ENCODE assay signal across 19 mouse cellular contexts in the genomic region with DNA sequence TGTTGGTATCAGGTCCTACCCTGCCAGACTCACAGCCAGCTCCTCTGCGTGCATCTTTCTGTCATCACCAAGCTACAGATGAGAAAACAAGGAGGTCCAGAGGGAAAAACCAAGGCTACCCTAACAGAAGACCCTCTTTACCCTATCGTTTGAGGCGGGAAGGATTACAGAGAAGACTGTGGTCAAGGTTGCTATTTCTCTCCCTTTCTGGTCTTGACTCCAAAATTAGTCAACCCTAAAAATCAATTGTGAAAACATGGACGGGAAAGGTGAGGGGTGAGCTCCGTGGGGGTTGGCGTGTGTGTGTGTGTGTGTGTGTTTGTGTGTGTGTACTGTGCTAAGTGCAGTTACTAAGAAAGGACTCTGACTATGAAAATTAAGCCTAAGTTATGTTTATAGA. TPM values are rescaled to one million over a fixed set of nuclear protein-coding genes. Genes with fewer than 3 reads are reported as not detected.
DNase-seq lines count a peak whose midpoint lies in the region; ATAC-seq lines count a peak whose summit lies in the region.
"Had no signal": no experiment of that assay in that cellular context is flagged by ENCODE, and none has a peak within 500 bp of the region (broad histone marks: within the 10 kb centered on the region; RNA-seq: fewer than 3 reads in every experiment).

No protein-coding gene starts in this region.

- ATAC-seq in hindbrain, embryonic 11.5 days (ENCODE audit: low FRiP score): no peak
- ATAC-seq in hindbrain, embryonic 14.5 days (ENCODE audit: low FRiP score): no peak
- no peak for ATAC-seq in midbrain, embryonic 11.5 days (ENCODE audit: low FRiP score)
- ATAC-seq in midbrain, embryonic 16.5 days: no peak
- ATAC-seq in hindbrain, embryonic 13.5 days (ENCODE audit: low FRiP score): no peak
- ATAC-seq in midbrain, embryonic 13.5 days: no peak
- ATAC-seq: forebrain, embryonic 14.5 days; intestine, embryonic 15.5 days had no signal

- DNase-seq in hindbrain, embryonic 11.5 days (ENCODE audit: low spot score): no peak
- no peak for DNase-seq in hindbrain, embryonic 14.5 days (ENCODE audit: low spot score)
- peak; percentile 95 for DNase-seq in midbrain, embryonic 11.5 days (ENCODE audit: low spot score, missing footprints)
- no peak for DNase-seq in cerebellum, postnatal 14 days
- DNase-seq: adrenal gland, adult 2 months; adrenal gland, postnatal 25 days; cerebellum, adult 2 months; cerebellum, postnatal 10 days; gastrocnemius, postnatal 36 days; heart, adult 11 months; heart, postnatal 36 days had no signal

- peak overlapping the region; percentile 18; the same call in 1 of the 2 replicates for H3K27ac ChIP-seq in hindbrain, embryonic 11.5 days (ENCODE audit: low read depth, low read length)
- H3K27ac ChIP-seq in hindbrain, embryonic 14.5 days: no peak overlapping the region
- peak overlapping the region; percentile 38; the same call in 1 of the 2 replicates for H3K27ac ChIP-seq in midbrain, embryonic 11.5 days (ENCODE audit: low read depth, low read length)
- H3K27ac ChIP-seq in midbrain, embryonic 16.5 days (ENCODE audit: low read length): no peak overlapping the region
- H3K27ac ChIP-seq in hindbrain, embryonic 13.5 days: 0 out of 2 replicates have a peak overlapping the region, but pooled peaks have one; percentile 8
- H3K27ac ChIP-seq in midbrain, embryonic 13.5 days: peak overlapping the region; percentile 39; the same call in 1 of the 2 replicates
- H3K27ac ChIP-seq: forebrain, embryonic 10.5 days; heart, embryonic 13.5 days; intestine, embryonic 15.5 days had no signal

- H3K36me3 ChIP-seq in hindbrain, embryonic 11.5 days (ENCODE audit: control insufficient read depth, insufficient read depth, low read length): no peaks in the 10 kb centered on the region
- H3K36me3 ChIP-seq in hindbrain, embryonic 14.5 days (replicated peaks; ENCODE audit: control insufficient read depth, insufficient read depth): no peaks in the 10 kb centered on the region
- no peaks in the 10 kb centered on the region for H3K36me3 ChIP-seq in midbrain, embryonic 11.5 days (ENCODE audit: control insufficient read depth, insufficient read depth, low read length)
- no peaks in the 10 kb centered on the region for H3K36me3 ChIP-seq in midbrain, embryonic 16.5 days (ENCODE audit: control insufficient read depth, insufficient read depth, low read length)
- no peaks in the 10 kb centered on the region for H3K36me3 ChIP-seq in hindbrain, embryonic 13.5 days
- H3K36me3 ChIP-seq in midbrain, embryonic 13.5 days: no peaks in the 10 kb centered on the region
- H3K36me3 ChIP-seq: forebrain, embryonic 10.5 days; heart, embryonic 13.5 days; intestine, embryonic 15.5 days had no signal

- H3K27me3 ChIP-seq in hindbrain, embryonic 11.5 days (ENCODE audit: control insufficient read depth, insufficient read depth, low read length): peaks cover 24% of the 10 kb centered on the region
- H3K27me3 ChIP-seq in hindbrain, embryonic 14.5 days (ENCODE audit: control insufficient read depth, insufficient read depth, low read length): peaks cover 90% of the 10 kb centered on the region
- H3K27me3 ChIP-seq in midbrain, embryonic 11.5 days (ENCODE audit: control insufficient read depth, insufficient read depth, low read length): peaks cover 59% of the 10 kb centered on the region
- H3K27me3 ChIP-seq in midbrain, embryonic 16.5 days (ENCODE audit: control insufficient read depth, insufficient read depth, low read depth, low read length): peaks cover 49% of the 10 kb centered on the region
- H3K27me3 ChIP-seq in hindbrain, embryonic 13.5 days: peaks cover 83% of the 10 kb centered on the region
- H3K27me3 ChIP-seq in midbrain, embryonic 13.5 days: peaks cover 87% of the 10 kb centered on the region

- no peak overlapping the region for H3K4me2 ChIP-seq in hindbrain, embryonic 11.5 days (replicated peaks; ENCODE audit: low read depth, low read length)
- H3K4me2 ChIP-seq in hindbrain, embryonic 14.5 days (replicated peaks): no peak overlapping the region
- H3K4me2 ChIP-seq in midbrain, embryonic 11.5 days: no peak overlapping the region
- H3K4me2 ChIP-seq in midbrain, embryonic 16.5 days (ENCODE audit: low read length): no peak overlapping the region
- no peak overlapping the region for H3K4me2 ChIP-seq in hindbrain, embryonic 13.5 days
- no peak overlapping the region for H3K4me2 ChIP-seq in midbrain, embryonic 13.5 days (replicated peaks)
- H3K4me2 ChIP-seq: heart, embryonic 13.5 days; intestine, embryonic 15.5 days had no signal

- no peak overlapping the region for H3K4me3 ChIP-seq in hindbrain, embryonic 11.5 days (ENCODE audit: low read depth, low read length)
- H3K4me3 ChIP-seq in hindbrain, embryonic 14.5 days (replicated peaks; ENCODE audit: low read length): no peak overlapping the region
- no peak overlapping the region for H3K4me3 ChIP-seq in midbrain, embryonic 11.5 days (ENCODE audit: low read depth, low read length)
- no peak overlapping the region for H3K4me3 ChIP-seq in midbrain, embryonic 16.5 days (ENCODE audit: low read depth, low read length)
- H3K4me3 ChIP-seq in hindbrain, embryonic 13.5 days: no peak overlapping the region
- H3K4me3 ChIP-seq in midbrain, embryonic 13.5 days (replicated peaks): no peak overlapping the region
- H3K4me3 ChIP-seq: erythroblast, embryonic 14.5 days; forebrain, embryonic 10.5 days; heart, embryonic 13.5 days; intestine, embryonic 15.5 days had no signal

- H3K4me1 ChIP-seq in hindbrain, embryonic 11.5 days (replicated peaks; ENCODE audit: control insufficient read depth, insufficient read depth, low read length): peaks cover 5% of the 10 kb centered on the region; the same call in 1 of the 2 replicates
- H3K4me1 ChIP-seq in hindbrain, embryonic 14.5 days (replicated peaks; ENCODE audit: control insufficient read depth, insufficient read depth, low read length): 0 out of 2 replicates have a peak, but pooled peaks cover 11% of the 10 kb centered on the region
- peaks cover 57% of the 10 kb centered on the region for H3K4me1 ChIP-seq in midbrain, embryonic 11.5 days (ENCODE audit: control insufficient read depth, insufficient read depth, low read length)
- H3K4me1 ChIP-seq in midbrain, embryonic 16.5 days (ENCODE audit: control insufficient read depth, insufficient read depth, low read length): no peaks in the 10 kb centered on the region
- H3K4me1 ChIP-seq in hindbrain, embryonic 13.5 days (replicated peaks): peaks cover 49% of the 10 kb centered on the region
- peaks cover 65% of the 10 kb centered on the region for H3K4me1 ChIP-seq in midbrain, embryonic 13.5 days (replicated peaks)
- H3K4me1 ChIP-seq: intestine, embryonic 15.5 days had no signal

- WGBS in hindbrain, embryonic 11.5 days: 27% methylated on average over 6 of the region's 6 CpGs
- 38% methylated on average over 6 of the region's 6 CpGs for WGBS in hindbrain, embryonic 14.5 days
- WGBS in midbrain, embryonic 11.5 days: 18% methylated on average over 6 of the region's 6 CpGs
- 13% methylated on average over 6 of the region's 6 CpGs for WGBS in midbrain, embryonic 16.5 days
- 38% methylated on average over 6 of the region's 6 CpGs for WGBS in hindbrain, embryonic 13.5 days
- WGBS in midbrain, embryonic 13.5 days: 25% methylated on average over 6 of the region's 6 CpGs

- no peak overlapping the region for H3K9ac ChIP-seq in hindbrain, embryonic 11.5 days (ENCODE audit: low read depth, low read length)
- H3K9ac ChIP-seq in hindbrain, embryonic 14.5 days: no peak overlapping the region
- no peak overlapping the region for H3K9ac ChIP-seq in midbrain, embryonic 11.5 days (ENCODE audit: low read length)
- H3K9ac ChIP-seq in midbrain, embryonic 16.5 days (ENCODE audit: low read depth, low read length): no peak overlapping the region
- no peak overlapping the region for H3K9ac ChIP-seq in hindbrain, embryonic 13.5 days
- no peak overlapping the region for H3K9ac ChIP-seq in midbrain, embryonic 13.5 days (replicated peaks)
- H3K9ac ChIP-seq: heart, embryonic 13.5 days; intestine, embryonic 15.5 days had no signal

- H3K9me3 ChIP-seq in hindbrain, embryonic 11.5 days (ENCODE audit: control insufficient read depth, low read length): no peaks in the 10 kb centered on the region
- H3K9me3 ChIP-seq in hindbrain, embryonic 14.5 days (ENCODE audit: control insufficient read depth, low read length): no peaks in the 10 kb centered on the region
- no peaks in the 10 kb centered on the region for H3K9me3 ChIP-seq in midbrain, embryonic 11.5 days (ENCODE audit: control insufficient read depth, low read length)
- no peaks in the 10 kb centered on the region for H3K9me3 ChIP-seq in midbrain, embryonic 16.5 days (replicated peaks; ENCODE audit: control insufficient read depth, low read length, poor library complexity, severe bottlenecking)
- H3K9me3 ChIP-seq in hindbrain, embryonic 13.5 days: no peaks in the 10 kb centered on the region
- H3K9me3 ChIP-seq in midbrain, embryonic 13.5 days: no peaks in the 10 kb centered on the region
- H3K9me3 ChIP-seq: forebrain, embryonic 10.5 days; heart, embryonic 13.5 days; intestine, embryonic 15.5 days had no signal

RNA-seq across cellular contexts. Expression of gene Pax3, which starts 54.0 kb away (rescaled TPM):
- 48.3 and 49.2 TPM in 2 replicates for polyA plus RNA-seq in hindbrain, embryonic 11.5 days (2014; fragmentation: Nextera tagmentation; extraction: Ambion mirVana)
- polyA plus RNA-seq in hindbrain, embryonic 14.5 days (2014; fragmentation: Nextera tagmentation; extraction: Ambion mirVana): 7.9 and 8.2 TPM in 2 replicates
- 38.1 and 41.5 TPM in 2 replicates for polyA plus RNA-seq in midbrain, embryonic 11.5 days (2014; fragmentation: Nextera tagmentation; extraction: Ambion mirVana)
- polyA plus RNA-seq in midbrain, embryonic 16.5 days (2015; fragmentation: Nextera tagmentation; extraction: Ambion mirVana): 7.2 and 8.4 TPM in 2 replicates
- polyA plus RNA-seq in hindbrain, embryonic 13.5 days (2015; fragmentation: Nextera tagmentation; extraction: Ambion mirVana): 17.6 and 24.4 TPM in 2 replicates
- polyA plus RNA-seq in midbrain, embryonic 13.5 days (2015; fragmentation: Nextera tagmentation; extraction: Ambion mirVana): 30.4 and 35.6 TPM in 2 replicates
- polyA plus RNA-seq: adrenal gland, adult 2 months; erythroblast, embryonic 14.5 days; intestine, embryonic 15.5 days had no signal

Comparison
In these comparisons a context has a peak if more than half of its experiments do, and no peak if none do; other contexts are left out.
1. H3K27ac ChIP-seq: peak in hindbrain, embryonic 11.5 days (single experiment), midbrain, embryonic 11.5 days (single experiment), hindbrain, embryonic 13.5 days (single experiment) and midbrain, embryonic 13.5 days (single experiment); none in hindbrain, embryonic 14.5 days (single experiment) and midbrain, embryonic 16.5 days (single experiment).